9 mouse cellular contexts compared by ENCODE assay signal in genomic region chr14:8317194-8318097, GRCm38 (mm10). TPM values are rescaled to one million over a fixed set of nuclear protein-coding genes. Genes with fewer than 3 reads are reported as not detected.
DNase-seq lines count a peak whose midpoint lies in the region; ATAC-seq lines count a peak whose summit lies in the region.
"Had no signal": no experiment of that assay in that cellular context is flagged by ENCODE, and none has a peak within 500 bp of the region (broad histone marks: within the 10 kb centered on the region; RNA-seq: fewer than 3 reads in every experiment).

Fam107a (minus strand) TSS chr14:8318023.

- H3K9me3 ChIP-seq in neural tube, embryonic 13.5 days = no peaks in the 10 kb centered on the region

- peak; percentile 36; the same call in 1 of the 2 replicates for ATAC-seq in granulocyte monocyte progenitor cell, adult 5-6 weeks (replicated peaks; ENCODE audit: poor library complexity, severe bottlenecking)
- ATAC-seq in neural tube, embryonic 13.5 days (ENCODE audit: low read depth) = peak; percentile 57

- 12% methylated on average over 41 of the region's 41 CpGs for WGBS in neural tube, embryonic 13.5 days

- peak within 1 kb of the TSS; percentile 32 for H3K4me3 ChIP-seq in neural tube, embryonic 13.5 days

- H3K4me2 ChIP-seq in neural tube, embryonic 13.5 days = peak within 1 kb of the TSS; percentile 60

- no peak within 1 kb of the TSS for H3K27ac ChIP-seq in neural tube, embryonic 13.5 days (replicated peaks)

- intact Hi-C loops in left cerebral cortex, postnatal 10 days (cut with DNase I) = no loop called here

- H3K36me3 ChIP-seq in neural tube, embryonic 13.5 days = no peaks in the 10 kb centered on the region

- H3K9ac ChIP-seq in neural tube, embryonic 13.5 days = peak within 1 kb of the TSS; percentile 57

- DNase-seq in left cerebral cortex, adult 8-10 months (ENCODE audit: low spot score in 2 of 2) = no peak
- DNase-seq in left cerebral cortex, adult 9 months (ENCODE audit: low spot score in 2 of 2) = no peak
- no peak for DNase-seq in left cerebral cortex, postnatal 10 days (ENCODE audit: extremely low spot score in 1 of 2, low spot score in 2 of 2)
- no peak for DNase-seq in spleen, adult 18-20 months
- no peak for DNase-seq in right cerebral cortex, adult 2 months (ENCODE audit: low spot score in 2 of 2)
- no peak for DNase-seq in testis, postnatal 14 days (ENCODE audit: low spot score)

- H3K4me1 ChIP-seq in neural tube, embryonic 13.5 days (replicated peaks) = peaks cover 21% of the 10 kb centered on the region

- peaks cover 68% of the 10 kb centered on the region for H3K27me3 ChIP-seq in neural tube, embryonic 13.5 days

RNA-seq across cellular contexts. Expression of gene Fam107a, which starts in this region (rescaled TPM):
- total RNA-seq in left cerebral cortex, adult 8-10 months (2022) = 100 to 1,000 TPM; 193 to 269 (median 228) TPM
- total RNA-seq in granulocyte monocyte progenitor cell, adult 5-6 weeks (2014; fragmentation: Nextera tagmentation) = not detected in 2 replicates
- not detected in 2 replicates for total RNA-seq in granulocyte monocyte progenitor cell, adult 5-6 weeks (2017)
- 10 to 100 TPM; 27.7 to 82.3 TPM for total RNA-seq in left cerebral cortex, postnatal 10 days (2021)
- 0.84 and 0.91 TPM in 2 replicates for polyA plus RNA-seq in neural tube, embryonic 13.5 days (2015; fragmentation: Nextera tagmentation; extraction: Ambion mirVana)
- total RNA-seq: neutrophil, adult 5-6 weeks had no signal

Comparison
In these comparisons a context has a peak if more than half of its experiments do, and no peak if none do; other contexts are left out.
1. RNA of gene Fam107a (total RNA-seq): 193 to 269 TPM in left cerebral cortex, adult 8-10 months and 27.7 to 82.3 TPM in left cerebral cortex, postnatal 10 days; not detected in granulocyte monocyte progenitor cell, adult 5-6 weeks; every median in the first group is over 10 times any median in the second.
2. Peak in ATAC-seq in granulocyte monocyte progenitor cell, adult 5-6 weeks; RNA of the gene not detected or under 1 TPM.
3. Peak in ATAC-seq, H3K4me3 ChIP-seq, H3K9ac ChIP-seq and H3K4me2 ChIP-seq in neural tube, embryonic 13.5 days; RNA of the gene not detected or under 1 TPM.